ENCODE assay signal across 17 mouse cellular contexts in the genomic region with DNA sequence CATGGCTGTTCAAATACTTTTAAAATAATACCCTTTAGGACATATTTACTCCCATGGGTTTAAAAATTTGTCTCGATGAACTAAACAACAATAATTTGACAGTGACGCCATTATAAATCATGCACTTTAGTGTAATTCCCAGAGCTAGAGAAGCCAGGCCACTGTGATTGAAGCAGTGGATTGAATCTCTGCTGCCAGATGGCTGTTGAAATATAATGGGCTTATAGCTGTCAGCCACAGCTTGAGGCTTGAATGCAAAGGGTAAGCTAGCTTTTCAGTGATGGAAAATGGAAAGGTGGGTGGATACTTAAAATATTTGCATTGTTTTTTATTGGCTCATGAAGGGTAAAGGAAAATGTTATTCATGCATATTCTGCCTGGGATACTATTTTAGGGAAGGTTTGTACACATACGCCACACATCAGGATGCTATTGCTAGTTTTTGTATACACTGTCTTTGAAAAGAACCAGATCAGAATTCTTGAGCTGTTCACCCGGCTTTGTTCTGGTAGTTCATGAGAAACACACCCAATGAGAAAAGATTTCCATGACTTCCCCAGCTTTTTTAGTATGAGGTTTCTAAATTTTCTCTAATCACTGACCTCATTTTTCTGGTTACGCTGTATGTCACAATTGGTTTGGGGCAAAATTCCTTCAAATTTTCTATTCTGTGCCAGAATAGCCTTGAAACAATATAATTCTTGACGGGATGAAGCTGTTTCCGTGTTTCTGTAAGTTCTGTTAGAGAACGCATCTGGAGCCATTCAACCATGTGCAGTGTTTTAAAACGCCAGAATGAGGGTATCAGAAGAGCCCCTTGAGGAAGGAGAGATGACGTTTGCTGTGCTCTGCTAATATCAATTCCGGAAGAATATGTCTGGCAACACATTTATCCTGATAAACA.
DNase-seq lines count a peak whose midpoint lies in the region; ATAC-seq and TF ChIP-seq lines count a peak whose summit lies in the region.
"Had no signal": no experiment of that assay in that cellular context is flagged by ENCODE, and none has a peak within 500 bp of the region (broad histone marks: within the 10 kb centered on the region; RNA-seq: fewer than 3 reads in every experiment).

No protein-coding gene starts in this region.

- H3K9ac ChIP-seq in intestine, embryonic 14.5 days (ENCODE audit: low read length), result no peak overlapping the region
- no peak overlapping the region for H3K9ac ChIP-seq in intestine, postnatal 0 days (ENCODE audit: low read depth, low read length)
- no peak overlapping the region for H3K9ac ChIP-seq in forebrain, embryonic 15.5 days (replicated peaks)
- no peak overlapping the region for H3K9ac ChIP-seq in intestine, embryonic 16.5 days (ENCODE audit: low read depth, low read length)
- H3K9ac ChIP-seq: lung, embryonic 15.5 days had no signal

- ATAC-seq in intestine, embryonic 14.5 days (replicated peaks; ENCODE audit: low FRiP score, low TSS enrichment, low read depth), result peak; percentile 59
- ATAC-seq in intestine, postnatal 0 days, result no peak
- peak; percentile 76 for ATAC-seq in forebrain, embryonic 15.5 days (replicated peaks)
- peak; percentile 59 for ATAC-seq in intestine, embryonic 16.5 days

- no peaks in the 10 kb centered on the region for H3K36me3 ChIP-seq in intestine, embryonic 14.5 days (ENCODE audit: control insufficient read depth, insufficient read depth, low read length)
- H3K36me3 ChIP-seq in intestine, postnatal 0 days (ENCODE audit: control insufficient read depth, insufficient read depth), result no peaks in the 10 kb centered on the region
- no peaks in the 10 kb centered on the region for H3K36me3 ChIP-seq in forebrain, embryonic 15.5 days
- H3K36me3 ChIP-seq in intestine, embryonic 16.5 days (ENCODE audit: control insufficient read depth, insufficient read depth, low read length), result no peaks in the 10 kb centered on the region
- H3K36me3 ChIP-seq: lung, embryonic 15.5 days had no signal

- no peak for DNase-seq in intestine, embryonic 14.5 days (ENCODE audit: low spot score)
- DNase-seq in retina, embryonic 14.5 days (ENCODE audit: low spot score), result peak; percentile 22
- DNase-seq in adrenal gland, adult (ENCODE audit: inconsistent age in 2 of 2, low spot score in 1 of 2), result no peak
- DNase-seq in B cell, adult 2 months, result no peak
- DNase-seq in thymus, postnatal 36 days, result no peak
- DNase-seq: cerebellum, postnatal 10 days; gastrocnemius, postnatal 14 days; left cerebral cortex, postnatal 4 days; spleen, adult 18-20 months; thymus, postnatal 14 days had no signal

- H3K4me3 ChIP-seq in intestine, embryonic 14.5 days (ENCODE audit: low read depth, low read length), result no peak overlapping the region
- no peak overlapping the region for H3K4me3 ChIP-seq in intestine, postnatal 0 days (ENCODE audit: low read depth, low read length)
- H3K4me3 ChIP-seq in forebrain, embryonic 15.5 days, result no peak overlapping the region
- no peak overlapping the region for H3K4me3 ChIP-seq in intestine, embryonic 16.5 days (ENCODE audit: low read length)
- H3K4me3 ChIP-seq: erythroblast, embryonic 14.5 days; layer of hippocampus, adult 2 months; lung, embryonic 15.5 days had no signal

- H3K4me1 ChIP-seq in intestine, embryonic 14.5 days (replicated peaks; ENCODE audit: control insufficient read depth, insufficient read depth, low read length), result 0 out of 2 replicates have a peak, but pooled peaks cover 2% of the 10 kb centered on the region
- H3K4me1 ChIP-seq in intestine, postnatal 0 days (replicated peaks; ENCODE audit: control insufficient read depth, insufficient read depth, low read length), result no peaks in the 10 kb centered on the region
- peaks cover 9% of the 10 kb centered on the region for H3K4me1 ChIP-seq in forebrain, embryonic 15.5 days
- no peaks in the 10 kb centered on the region for H3K4me1 ChIP-seq in intestine, embryonic 16.5 days (ENCODE audit: control insufficient read depth, insufficient read depth, low read length)
- H3K4me1 ChIP-seq: lung, embryonic 15.5 days had no signal

- 34% methylated on average over 11 of the region's 11 CpGs for WGBS in intestine, embryonic 14.5 days
- 59% methylated on average over 11 of the region's 11 CpGs for WGBS in intestine, postnatal 0 days
- 47% methylated on average over 11 of the region's 11 CpGs for WGBS in forebrain, embryonic 15.5 days
- 44% methylated on average over 11 of the region's 11 CpGs for WGBS in intestine, embryonic 16.5 days

- H3K27me3 ChIP-seq in intestine, embryonic 14.5 days (replicated peaks; ENCODE audit: control insufficient read depth, insufficient read depth, low read length), result no peaks in the 10 kb centered on the region
- H3K27me3 ChIP-seq in intestine, postnatal 0 days (replicated peaks; ENCODE audit: control insufficient read depth, insufficient read depth, low read length), result no peaks in the 10 kb centered on the region
- H3K27me3 ChIP-seq in forebrain, embryonic 15.5 days, result no peaks in the 10 kb centered on the region
- no peaks in the 10 kb centered on the region for H3K27me3 ChIP-seq in intestine, embryonic 16.5 days (replicated peaks; ENCODE audit: control insufficient read depth, insufficient read depth, low read length)
- H3K27me3 ChIP-seq: lung, embryonic 15.5 days had no signal

- no peak for TF ChIP-seq CTCF in intestine, postnatal 0 days (IDR thresholded peaks at IDR 0.05; ENCODE audit: low read depth)

- peak overlapping the region; percentile 54 for H3K27ac ChIP-seq in intestine, embryonic 14.5 days (ENCODE audit: low read depth)
- H3K27ac ChIP-seq in intestine, postnatal 0 days (ENCODE audit: low read depth, low read length), result no peak overlapping the region
- peak overlapping the region; percentile 44 for H3K27ac ChIP-seq in forebrain, embryonic 15.5 days (replicated peaks)
- H3K27ac ChIP-seq in intestine, embryonic 16.5 days (ENCODE audit: low read length), result peak overlapping the region; percentile 35; the same call in 1 of the 2 replicates
- H3K27ac ChIP-seq: layer of hippocampus, adult 2 months; lung, embryonic 15.5 days had no signal

- no peaks in the 10 kb centered on the region for H3K9me3 ChIP-seq in intestine, embryonic 14.5 days (ENCODE audit: control insufficient read depth, low read length)
- no peaks in the 10 kb centered on the region for H3K9me3 ChIP-seq in intestine, postnatal 0 days (ENCODE audit: control insufficient read depth)
- H3K9me3 ChIP-seq in forebrain, embryonic 15.5 days, result no peaks in the 10 kb centered on the region
- H3K9me3 ChIP-seq in intestine, embryonic 16.5 days (ENCODE audit: control insufficient read depth, low read length), result no peaks in the 10 kb centered on the region
- H3K9me3 ChIP-seq: lung, embryonic 15.5 days had no signal

- peak overlapping the region; percentile 18; the same call in 1 of the 2 replicates for H3K4me2 ChIP-seq in intestine, embryonic 14.5 days (ENCODE audit: low read length)
- no peak overlapping the region for H3K4me2 ChIP-seq in intestine, postnatal 0 days (replicated peaks; ENCODE audit: low read depth)
- no peak overlapping the region for H3K4me2 ChIP-seq in forebrain, embryonic 15.5 days (replicated peaks)
- no peak overlapping the region for H3K4me2 ChIP-seq in intestine, embryonic 16.5 days (ENCODE audit: low read depth, low read length)
- H3K4me2 ChIP-seq: heart, embryonic 11.5 days; lung, embryonic 15.5 days had no signal
